Mouse (Mus musculus) MEL (cell line): ENCODE data around the gene Esrrb. TPM values are rescaled to one million over a fixed set of nuclear protein-coding genes. Genes with fewer than 3 reads are reported as not detected.

Experiments used
- DNase-seq: peaks from one replicate; pipeline ENCODE4 v3.0.0; 2011; ENCODE audit warnings: low read depth, low spot score
- H3K27ac ChIP-seq: 2 replicates; pipeline ENCODE4 v1.5.1; 2012; ENCODE audit warnings: low read depth, mild to moderate bottlenecking, control low read depth, low read length, moderate library complexity; ENCODE audit not compliant: control insufficient read depth
- H3K27me3 ChIP-seq, 2 experiments: fragments of 150-350 bp in 1 of 2; sonication (generic) in 1 of 2; 2 replicates each; pipeline ENCODE4 v1.6.1; 2012; ENCODE audit warnings: low read length in 2 of 2, mild to moderate bottlenecking in 2 of 2, improper control_type of control experiment in 1 of 2, moderate library complexity in 1 of 2; ENCODE audit not compliant: insufficient read depth in 2 of 2, control insufficient read depth in 1 of 2
- H3K36me3 ChIP-seq, 2 experiments: 2 replicates each; pipeline ENCODE4 v1.6.1; 2012 to 2014; ENCODE audit warnings: low read length in 2 of 2, improper control_type of control experiment in 1 of 2, inconsistent platforms in 1 of 2, mild to moderate bottlenecking in 1 of 2; ENCODE audit not compliant: insufficient read depth in 2 of 2, control insufficient read depth in 1 of 2
- H3K4me1 ChIP-seq, 2 experiments: fragments of 150-350 bp in 1 of 2; sonication (generic) in 1 of 2; 2 replicates each; pipeline ENCODE4 v1.6.1; 2012; ENCODE audit warnings: low read length in 2 of 2, improper control_type of control experiment in 1 of 2, mild to moderate bottlenecking in 1 of 2; ENCODE audit not compliant: insufficient read depth in 2 of 2, control insufficient read depth in 1 of 2
- H3K4me3 ChIP-seq, 2 experiments: fragments of 150-350 bp in 1 of 2; sonication (generic) in 1 of 2; 2 replicates each; pipeline ENCODE4 v1.5.1; 2012; ENCODE audit warnings: low read depth in 2 of 2, low read length in 2 of 2, mild to moderate bottlenecking in 2 of 2, moderate library complexity in 2 of 2, control low read depth in 1 of 2, improper control_type of control experiment in 1 of 2; ENCODE audit not compliant: control insufficient read depth in 1 of 2, insufficient read depth in 1 of 2
- H3K79me2 ChIP-seq: 2 replicates; pipeline ENCODE4 v1.6.1; 2012; ENCODE audit warnings: mild to moderate bottlenecking, low read length, moderate library complexity; ENCODE audit not compliant: control insufficient read depth, poor library complexity, insufficient read depth
- H3K9ac ChIP-seq: 2 replicates; pipeline ENCODE4 v1.6.1; 2012; ENCODE audit warnings: low read depth, mild to moderate bottlenecking, control low read depth, low read length, moderate library complexity; ENCODE audit not compliant: control insufficient read depth, poor library complexity, severe bottlenecking
- H3K9me3 ChIP-seq: fragments of 150-350 bp; sonication (generic); replicated peaks from 2 replicates; pipeline ENCODE4 v1.6.1; 2012; ENCODE audit warnings: mild to moderate bottlenecking, low read length, improper control_type of control experiment, moderate library complexity; ENCODE audit not compliant: insufficient read depth
- CHD1 ChIP-seq: IDR thresholded peaks from 2 replicates; pipeline ENCODE4 v1.6.1; 2012; ENCODE audit warnings: low read depth, mild to moderate bottlenecking, inconsistent platforms, low read length, improper control_type of control experiment
- CTCF ChIP-seq, 3 experiments: IDR thresholded peaks in 2 of 3; conservative IDR thresholded peaks in 1 of 3; 2 replicates each; pipeline ENCODE4 v1.5.1; 2011 to 2012; ENCODE audit warnings: low read length in 3 of 3, low read depth in 2 of 3, mild to moderate bottlenecking in 2 of 3, improper control_type of control experiment in 1 of 3, inconsistent platforms in 1 of 3, mixed read lengths in 1 of 3, moderate library complexity in 1 of 3; ENCODE audit not compliant: control insufficient read depth in 1 of 3, insufficient read depth in 1 of 3, poor library complexity in 1 of 3, severe bottlenecking in 1 of 3
- E2F4 ChIP-seq: IDR thresholded peaks from 2 replicates; pipeline ENCODE4 v1.6.1; 2011; ENCODE audit warnings: low read depth, low read length, improper control_type of control experiment, borderline replicate concordance
- GABPA ChIP-seq: IDR thresholded peaks from 2 replicates; pipeline ENCODE4 v1.6.1; 2012; ENCODE audit warnings: low read depth, mild to moderate bottlenecking, inconsistent platforms, low read length, improper control_type of control experiment, moderate library complexity
- HCFC1 ChIP-seq: IDR thresholded peaks from 2 replicates; pipeline ENCODE4 v1.6.1; 2012; ENCODE audit warnings: low read depth, mild to moderate bottlenecking, inconsistent platforms, low read length, improper control_type of control experiment, moderate library complexity
- MAFK ChIP-seq: IDR thresholded peaks from 2 replicates; pipeline ENCODE4 v1.6.1; 2011; ENCODE audit warnings: low read depth, mild to moderate bottlenecking, low read length, improper control_type of control experiment, borderline replicate concordance
- MAX ChIP-seq: IDR thresholded peaks from 2 replicates; pipeline ENCODE4 v1.6.1; 2011; ENCODE audit warnings: low read length, improper control_type of control experiment
- MEF2A ChIP-seq: IDR thresholded peaks from 2 replicates; pipeline ENCODE4 v1.6.1; 2014; ENCODE audit warnings: low read depth, mild to moderate bottlenecking, inconsistent platforms, low read length, improper control_type of control experiment; ENCODE audit not compliant: poor library complexity, insufficient replicate concordance, severe bottlenecking; ENCODE audit errors: extremely low read depth
- MXI1 ChIP-seq: IDR thresholded peaks from 2 replicates; pipeline ENCODE4 v1.6.1; 2011; ENCODE audit warnings: mild to moderate bottlenecking, low read depth, low read length, improper control_type of control experiment
- MYB ChIP-seq: IDR thresholded peaks from 2 replicates; pipeline ENCODE4 v1.6.1; 2011; ENCODE audit warnings: mild to moderate bottlenecking, low read depth, low read length, improper control_type of control experiment
- MYC ChIP-seq: IDR thresholded peaks from 2 replicates; pipeline ENCODE4 v1.6.1; 2011; ENCODE audit warnings: low read depth, mild to moderate bottlenecking, low read length, improper control_type of control experiment, moderate library complexity
- NELFE ChIP-seq: IDR thresholded peaks from 2 replicates; pipeline ENCODE4 v1.6.1; 2011; ENCODE audit warnings: low read depth, low read length, improper control_type of control experiment
- POLR2A ChIP-seq, 2 experiments: IDR thresholded peaks; 2 replicates each; pipeline ENCODE4 v1.6.1; 2011 to 2012; ENCODE audit warnings: low read length in 2 of 2, mild to moderate bottlenecking in 2 of 2, control low read depth in 1 of 2, improper control_type of control experiment in 1 of 2, low read depth in 1 of 2, moderate library complexity in 1 of 2; ENCODE audit not compliant: control insufficient read depth in 1 of 2, insufficient read depth in 1 of 2, poor library complexity in 1 of 2
- RCOR1 ChIP-seq: IDR thresholded peaks from 2 replicates; pipeline ENCODE4 v1.6.1; 2012; ENCODE audit warnings: low read depth, mild to moderate bottlenecking, inconsistent platforms, low read length, improper control_type of control experiment
- SIN3A ChIP-seq: IDR thresholded peaks from 2 replicates; pipeline ENCODE4 v1.6.1; 2012; ENCODE audit warnings: low read length, improper control_type of control experiment, inconsistent platforms
- TCF12 ChIP-seq: IDR thresholded peaks from 2 replicates; pipeline ENCODE4 v1.6.1; 2014; ENCODE audit warnings: low read depth, mild to moderate bottlenecking, inconsistent platforms, low read length, improper control_type of control experiment, moderate library complexity
- UBTF ChIP-seq: IDR thresholded peaks from 2 replicates; pipeline ENCODE4 v1.6.1; 2012; ENCODE audit warnings: low read depth, mild to moderate bottlenecking, inconsistent platforms, low read length, improper control_type of control experiment, moderate library complexity, borderline replicate concordance; ENCODE audit not compliant: insufficient read depth
- polyA plus RNA-seq, 2 experiments: library from polyadenylated mRNA; stranded (reverse) in 1 of 2; unstranded in 1 of 2; fragments of >175 nt in 1 of 2; fragments of >200 nt in 1 of 2; gene quantifications; 2 replicates each; pipeline versions ENCODE4 v1.2.1 to v1.2.4; 2012; ENCODE audit warnings: low replicate concordance in 2 of 2, low read depth in 1 of 2; ENCODE audit not compliant: insufficient read length in 2 of 2, insufficient read depth in 1 of 2, missing spikeins in 1 of 2
- total RNA-seq: library from RNA; depleted of rRNA; stranded (reverse); fragments of 300-350 nt; gene quantifications from 2 replicates; pipeline ENCODE4 v1.2.3, GENCODE M21; 2012

Esrrb gene
- total and polyA plus RNA-seq, 3 experiments = not detected

- no peak for DNase-seq
- Histone ChIP-seq H3K9me3 (no peaks in the 10 kb centered on the region), H3K4me1 (no peaks in the 10 kb centered on the region), H3K27ac (no peak overlapping the region), H3K79me2 (no peaks in the 10 kb centered on the region), H3K4me3 (no peak overlapping the region), H3K36me3 (no peaks in the 10 kb centered on the region), H3K27me3 (no peaks in the 10 kb centered on the region), H3K9ac (no peak overlapping the region)
- TF ChIP-seq UBTF (no peak), E2F4 (no peak), GABPA (no peak), SIN3A (no peak), CTCF (IDR thresholded peaks at IDR 0.05 in 2 of 3, conservative IDR thresholded peaks at IDR 0.05 in 1 of 3; ENCODE audit: control insufficient read depth in 1 of 3, insufficient read depth in 1 of 3, low read depth in 2 of 3, low read length in 3 of 3, poor library complexity in 1 of 3, severe bottlenecking in 1 of 3) (no peak), MXI1 (no peak), CHD1 (no peak), MYC (no peak)
Measured at GRCm38 (mm10) chr12:86491500-86491899, 130.6 kb downstream of the Esrrb start.

GRCm38 (mm10) chr12:86492822-86493221 is 131.9 kb downstream of the Esrrb start:
- TF ChIP-seq CHD1 (no peak), MYB (no peak), MEF2A (no peak), NELFE (no peak), TCF12 (no peak), POLR2A (IDR thresholded peaks at IDR 0.05; ENCODE audit: control insufficient read depth in 1 of 2, insufficient read depth in 1 of 2, low read depth in 1 of 2, low read length in 2 of 2, poor library complexity in 1 of 2) (no peak), MAFK (no peak), HCFC1 (no peak), RCOR1 (no peak), MAX (no peak)
- TF ChIP-seq, all 39 proteins: peak for 0
- no peak overlapping the region for H3K27ac ChIP-seq
- no peaks in the 10 kb centered on the region for H3K36me3 ChIP-seq
- H3K4me3 ChIP-seq = no peak overlapping the region
- H3K4me1 ChIP-seq = no peaks in the 10 kb centered on the region
- H3K9me3 ChIP-seq = no peaks in the 10 kb centered on the region
- H3K9ac ChIP-seq = no peak overlapping the region
- H3K79me2 ChIP-seq = no peaks in the 10 kb centered on the region
- no peak for DNase-seq
- H3K27me3 ChIP-seq = no peaks in the 10 kb centered on the region
